Mouse (Mus musculus) forelimb bud, embryonic 11.5 days (tissue): ENCODE results near the gene Slc9b1.
A peak's percentile ranks its signal among the peaks of the same experiment; 100 is the strongest.

Experiments used
- DNase-seq: peaks from one replicate; pipeline ENCODE4 v3.0.0-alpha.2; 2012; ENCODE audit warnings: low read depth, low spot score

Gene Slc9b1

DNA sequence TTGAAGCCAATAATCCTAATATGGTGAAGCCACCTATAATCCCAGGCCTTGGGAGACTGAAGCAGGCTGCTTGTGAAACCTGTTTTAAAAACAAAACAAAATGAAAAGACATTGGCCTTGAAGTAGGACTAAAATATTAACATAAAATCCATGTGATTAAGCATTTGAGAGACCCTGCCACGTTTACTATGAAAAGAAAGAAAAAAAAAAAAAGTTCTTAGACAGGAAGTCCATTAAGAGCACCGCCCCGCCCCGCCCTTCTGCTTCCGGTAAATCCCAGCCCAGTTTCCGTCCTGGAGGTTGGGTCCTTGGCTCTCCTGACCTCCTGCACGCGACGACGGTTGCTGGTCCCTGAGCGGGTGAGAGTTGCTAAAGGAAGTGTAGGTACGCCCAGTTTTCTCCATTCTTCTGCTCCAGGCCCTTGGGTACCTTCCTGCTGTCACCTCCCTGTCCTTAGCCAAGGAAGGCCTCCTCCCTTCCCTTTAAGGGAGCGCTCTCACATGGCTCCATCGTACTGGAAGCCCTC lies at the start of gene Slc9b1:
TSS of gene Slc9b1 (plus strand) at position 291 of the 526 bp plus-strand sequence.
- no peak for DNase-seq

DNA sequence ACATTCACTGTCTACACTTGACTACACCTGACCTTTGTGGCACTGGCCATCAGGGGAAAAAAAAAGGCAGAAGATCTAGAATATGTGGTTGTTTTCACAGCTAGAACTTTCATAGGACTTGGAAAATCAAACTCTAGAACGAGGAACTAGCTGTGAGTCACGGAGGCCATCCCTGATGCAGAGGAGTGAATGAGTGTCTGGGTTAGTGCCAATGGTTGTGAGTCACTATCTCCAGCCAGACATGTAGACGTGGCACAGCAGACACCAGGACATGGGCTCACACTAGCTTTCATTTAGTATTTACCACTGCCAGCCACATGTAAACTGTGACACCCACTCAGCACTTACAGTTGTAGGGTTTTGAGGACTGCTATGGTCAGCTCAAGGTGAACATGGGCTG lies 49.3 kb upstream of the Slc9b1 start:
- no peak for DNase-seq

DNA sequence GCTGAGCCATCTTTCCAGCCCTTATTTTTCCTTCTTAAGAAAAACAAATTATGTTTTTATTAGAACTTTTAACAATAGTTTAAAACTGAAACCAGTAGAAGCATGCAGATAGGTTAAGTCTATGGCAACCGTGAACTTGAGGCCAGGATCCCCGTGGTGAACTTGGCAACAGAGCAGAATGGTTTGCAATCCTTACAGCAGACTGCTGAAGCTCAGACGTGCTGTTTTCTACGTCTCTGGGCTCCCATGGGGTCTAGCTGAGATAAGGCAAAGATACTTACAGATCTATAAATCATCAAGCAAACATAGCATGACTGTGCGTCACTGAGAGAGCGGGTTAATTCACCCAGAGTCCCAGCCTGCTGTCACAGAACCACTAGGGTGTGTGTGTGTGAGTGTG lies 47.7 kb upstream of the Slc9b1 start:
- no peak for DNase-seq

DNA sequence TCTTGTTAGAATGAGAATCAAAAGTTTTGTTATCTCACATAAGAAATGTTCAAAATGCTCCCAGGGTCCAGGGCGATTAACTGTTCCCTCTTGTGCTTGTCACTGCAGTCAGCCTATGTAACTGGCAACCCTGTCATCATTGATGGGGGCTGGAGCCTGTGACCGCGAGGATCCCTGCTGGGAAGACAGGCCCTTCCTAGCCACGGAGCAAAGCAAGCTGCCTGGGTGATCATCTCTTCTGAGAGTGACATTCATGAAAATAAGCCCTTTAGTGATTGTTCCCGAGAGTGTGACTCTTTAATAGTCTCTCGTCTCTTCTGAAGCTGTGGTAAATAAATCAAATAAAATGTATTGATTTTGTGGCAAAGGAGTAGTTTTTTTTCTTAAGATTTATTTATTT lies 43.8 kb upstream of the Slc9b1 start:
- DNase-seq = no peak

DNA sequence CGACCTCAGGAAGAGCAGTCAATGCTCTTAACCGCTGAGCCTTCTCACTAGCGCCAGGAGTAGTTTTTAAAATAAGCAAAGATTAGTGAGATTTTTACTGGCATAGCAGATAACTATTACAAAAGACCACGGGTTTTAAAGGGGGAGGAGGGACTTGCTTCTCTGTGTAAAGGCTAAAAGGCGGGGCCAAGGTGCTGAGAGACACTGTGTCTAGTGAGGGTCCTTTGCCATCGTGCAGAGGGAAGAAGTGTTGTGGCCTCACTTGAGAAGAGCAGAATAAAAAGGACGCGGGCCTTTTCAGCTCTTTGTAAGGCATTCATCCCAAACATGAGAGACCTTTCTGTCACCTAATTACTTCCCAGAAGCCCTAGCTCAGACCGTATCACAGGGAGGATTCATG lies 43.3 kb upstream of the Slc9b1 start:
- DNase-seq = no peak

DNA sequence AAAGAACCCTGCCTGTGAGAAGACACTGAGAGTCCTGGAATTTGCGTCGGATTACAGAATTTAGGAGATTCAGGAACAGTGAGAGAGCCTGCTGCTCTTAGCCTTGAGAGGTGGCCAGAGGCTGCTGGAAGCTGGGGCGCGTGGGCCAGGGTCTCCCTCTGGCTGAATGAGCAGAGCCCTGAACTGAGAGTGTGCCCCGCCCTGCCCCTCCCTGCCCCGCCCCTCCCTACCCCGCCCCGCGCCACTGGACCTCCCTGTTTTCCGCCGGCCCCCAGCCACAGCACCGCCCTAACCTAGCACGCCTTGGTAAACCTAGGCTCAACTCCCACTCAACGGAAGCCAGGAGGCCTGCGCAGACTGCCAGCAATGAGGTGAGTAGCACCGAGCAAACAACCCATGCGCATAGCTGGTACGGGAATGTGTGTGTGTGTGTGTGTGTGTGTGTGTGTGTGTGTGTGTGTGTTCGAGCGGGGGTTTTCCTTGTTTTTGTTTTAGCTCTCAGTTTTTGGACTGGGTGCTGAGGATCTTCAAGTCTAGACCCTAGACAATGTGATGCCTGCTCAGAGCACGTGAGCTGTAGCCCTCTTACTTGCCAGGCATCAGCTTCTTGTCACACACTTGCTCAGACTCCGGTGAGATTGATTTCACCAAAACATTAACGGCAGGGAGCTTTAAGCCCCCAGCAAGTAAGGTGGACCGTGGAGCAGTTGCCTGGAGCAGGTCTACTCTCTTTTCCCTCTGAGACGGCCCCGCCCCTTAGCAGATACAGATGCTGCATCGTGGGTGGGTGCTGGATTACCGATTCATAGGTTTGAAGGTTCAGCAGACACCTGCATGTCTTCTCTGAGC lies 40.2 kb upstream of the Slc9b1 start, which contains the start of gene Slc9b2:
TSS of gene Slc9b2 (plus strand) at position 290 of the 849 bp plus-strand sequence.
- DNase-seq = peak; percentile 28

DNA sequence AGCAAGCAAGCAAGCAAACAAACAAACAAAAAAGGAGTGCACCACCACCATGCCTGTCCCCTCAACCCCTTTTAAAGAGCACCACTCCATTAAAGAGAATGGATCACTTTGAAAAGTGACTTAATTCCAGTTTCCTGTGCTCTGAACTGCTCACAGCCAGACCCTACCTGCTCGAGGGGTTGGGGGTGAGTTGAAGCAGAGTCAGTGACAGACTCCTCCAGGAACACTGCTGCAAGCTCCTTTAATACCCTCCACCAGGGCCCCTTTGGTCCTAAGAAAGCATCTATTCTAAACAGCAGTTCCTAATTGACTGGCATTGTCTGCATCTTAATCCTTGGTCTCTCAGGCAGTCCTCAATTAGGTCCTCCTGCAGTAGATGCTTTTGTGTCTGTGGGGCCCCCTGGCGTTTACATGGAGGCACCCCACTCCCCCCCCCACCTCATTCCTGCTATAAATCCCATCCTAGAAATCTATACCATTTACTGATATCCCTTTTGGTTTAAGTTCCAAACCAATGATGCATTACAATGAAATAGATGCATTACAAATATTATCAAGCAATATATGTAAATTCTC lies 34.8 kb upstream of the Slc9b1 start:
- DNase-seq = no peak

DNA sequence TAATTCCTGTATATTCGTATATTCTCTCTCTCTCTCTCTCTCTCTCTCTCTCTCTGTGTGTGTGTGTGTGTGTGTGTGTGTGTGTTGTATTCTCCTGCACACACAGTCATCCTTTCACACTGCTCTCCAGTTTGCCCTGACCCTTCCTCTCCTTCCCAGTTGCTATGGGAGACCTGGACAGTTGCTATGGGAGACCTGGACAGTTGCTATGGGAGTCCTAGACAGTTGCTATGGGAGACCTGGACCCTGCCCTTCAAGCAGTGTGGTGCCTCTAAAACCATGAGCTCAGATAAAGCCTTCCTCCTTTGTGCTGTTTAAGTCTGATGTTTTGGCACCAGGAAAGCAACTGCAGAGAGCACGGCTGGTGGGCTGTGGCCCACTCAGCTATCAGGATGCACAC lies 34.1 kb upstream of the Slc9b1 start:
- no peak for DNase-seq

DNA sequence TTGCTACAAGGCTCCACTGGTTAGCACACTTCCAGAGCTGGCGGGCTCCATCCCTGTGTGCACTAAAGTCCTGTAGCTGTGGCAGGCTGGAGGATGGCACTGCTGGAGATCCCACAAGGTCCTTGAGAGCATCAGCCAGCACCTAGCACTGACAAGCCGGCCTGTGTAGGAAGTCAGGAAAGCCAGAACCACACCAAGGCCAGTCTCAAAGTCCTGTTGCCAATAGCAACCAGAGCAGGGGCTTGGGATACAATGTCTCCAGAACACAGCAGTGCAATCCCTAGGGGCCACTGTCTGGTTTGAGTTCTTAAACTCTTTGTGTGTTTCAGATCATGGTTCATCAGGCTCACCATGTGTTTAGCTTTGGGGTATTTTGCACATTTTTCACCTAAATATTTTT lies 33.0 kb upstream of the Slc9b1 start:
- DNase-seq = peak; percentile 30

DNA sequence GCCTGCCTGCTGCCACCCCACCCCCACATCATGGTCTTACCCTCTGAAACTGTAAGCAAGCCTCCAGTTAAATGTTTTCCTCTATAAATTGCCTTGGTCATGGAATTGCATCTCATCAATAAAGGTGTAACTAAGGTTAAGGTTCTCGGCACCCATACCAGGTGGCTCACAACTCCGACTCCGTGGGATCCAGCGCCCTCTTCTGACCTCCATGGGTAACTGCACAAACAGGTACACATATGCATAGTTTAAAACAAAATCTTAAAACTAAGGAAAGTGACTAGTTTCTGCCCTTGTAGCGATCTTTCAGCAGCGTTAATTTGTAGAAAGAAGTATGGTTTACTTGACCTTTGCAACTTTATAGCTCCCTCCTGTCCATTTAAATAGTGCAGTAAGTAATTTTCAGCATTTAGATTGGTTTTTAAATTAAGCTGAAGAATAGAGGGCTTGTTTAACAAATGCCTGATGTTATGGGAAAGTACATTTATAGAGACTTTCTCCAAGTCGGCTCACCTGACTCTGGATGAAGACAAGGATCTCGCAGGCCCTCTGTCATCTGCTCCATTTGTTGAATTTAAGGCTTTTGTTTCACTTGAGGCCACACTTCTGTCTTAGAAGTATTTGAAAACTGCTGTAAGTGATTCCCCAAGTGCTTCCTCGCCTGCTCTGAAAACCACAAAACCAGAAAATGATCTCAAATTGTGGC lies 32.0 kb upstream of the Slc9b1 start:
- no peak for DNase-seq

DNA sequence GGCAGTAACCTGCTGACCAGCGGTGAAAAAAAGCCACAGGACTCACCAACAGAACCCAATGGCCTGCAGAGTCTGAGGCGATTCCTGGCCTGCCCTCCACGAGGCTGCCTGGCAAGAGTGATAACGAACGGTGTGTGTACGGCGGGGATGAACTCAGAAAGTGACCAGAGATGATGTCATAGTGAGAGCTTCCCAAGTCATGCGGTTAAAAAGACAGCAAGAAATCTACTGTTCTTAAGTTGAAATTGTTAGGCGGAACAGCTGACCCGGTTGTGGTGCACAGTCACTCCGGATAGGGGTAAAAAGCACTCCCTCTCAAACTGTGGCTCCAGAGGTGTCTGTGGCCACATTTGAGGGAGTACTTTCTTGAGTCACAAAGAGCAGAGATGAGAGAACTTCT lies 29.5 kb upstream of the Slc9b1 start:
- DNase-seq = no peak

DNA sequence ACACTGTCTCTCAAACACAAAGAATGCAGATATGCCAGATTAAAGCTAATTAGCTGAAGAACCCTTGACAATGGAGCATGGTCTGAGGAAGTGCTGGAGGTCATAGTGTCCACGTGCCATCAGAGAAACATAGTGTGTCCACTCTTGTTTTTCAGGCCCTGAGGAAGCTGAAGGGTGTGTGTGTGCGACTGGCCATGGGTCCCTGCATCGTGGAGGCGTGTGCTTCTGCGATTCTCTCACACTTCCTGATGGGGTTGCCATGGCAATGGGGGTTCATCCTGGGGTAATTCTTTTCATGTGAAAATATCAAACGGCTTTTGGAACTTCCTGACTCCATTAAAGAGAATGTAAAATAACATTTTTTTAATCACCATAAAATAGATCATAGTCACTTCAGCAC lies 23.5 kb upstream of the Slc9b1 start:
- DNase-seq = no peak

DNA sequence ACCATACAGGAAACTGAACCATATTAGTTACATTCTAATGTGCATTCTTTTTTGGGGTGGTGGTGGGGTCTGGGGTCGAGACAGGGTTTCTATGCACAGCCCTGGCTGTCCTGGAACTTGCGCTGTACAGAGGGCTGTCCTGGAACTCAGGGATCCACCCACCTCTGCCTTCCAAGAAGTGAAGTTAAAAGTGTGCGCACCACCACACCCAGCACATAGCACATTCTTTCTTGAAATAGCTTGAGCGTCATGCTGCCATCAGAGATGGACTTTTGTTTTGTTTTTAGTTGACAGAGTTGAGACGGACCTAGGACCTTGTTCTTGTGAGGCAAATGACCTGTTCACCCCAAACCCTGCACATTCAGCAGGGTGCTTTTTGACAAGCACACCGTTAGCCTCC lies 20.7 kb upstream of the Slc9b1 start:
- DNase-seq = no peak

DNA sequence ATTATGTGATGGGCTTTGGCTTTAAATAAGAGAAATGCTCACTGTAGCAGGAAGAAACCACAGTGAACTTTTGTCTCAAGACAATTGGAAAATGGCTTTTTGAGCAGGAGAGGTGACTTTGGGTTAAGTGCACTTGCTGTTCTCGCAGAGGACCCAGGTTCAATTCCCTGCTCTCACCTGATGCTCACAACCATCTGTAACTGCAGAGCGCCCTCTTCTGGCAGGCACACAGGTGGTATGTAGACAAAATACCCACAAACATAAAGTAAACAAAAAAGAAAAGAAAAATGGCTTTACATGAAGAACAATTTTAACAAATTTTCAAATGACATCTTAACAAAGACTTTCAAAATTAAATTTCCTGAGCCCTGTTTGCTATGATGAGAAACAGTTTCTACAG lies 20.2 kb upstream of the Slc9b1 start:
- no peak for DNase-seq

DNA sequence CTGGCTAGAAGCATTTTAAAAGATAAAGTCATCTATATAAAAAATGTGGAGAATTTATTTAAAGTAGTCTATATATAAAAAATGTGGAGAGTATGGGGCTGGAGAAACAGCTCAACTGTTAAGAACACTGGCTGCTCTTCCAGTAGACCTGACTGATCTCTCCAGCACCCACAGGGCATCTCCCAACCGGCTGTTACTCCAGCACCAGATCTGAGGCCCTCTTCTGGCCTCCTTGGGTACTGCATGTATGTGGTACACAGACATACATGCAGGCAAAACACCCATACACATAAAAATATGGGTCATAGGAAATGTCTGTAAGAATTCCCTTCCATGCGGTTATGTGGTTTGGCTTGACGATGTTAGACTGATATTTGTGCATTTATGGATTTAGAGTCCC lies 19.3 kb upstream of the Slc9b1 start:
- peak; percentile 31 for DNase-seq

DNA sequence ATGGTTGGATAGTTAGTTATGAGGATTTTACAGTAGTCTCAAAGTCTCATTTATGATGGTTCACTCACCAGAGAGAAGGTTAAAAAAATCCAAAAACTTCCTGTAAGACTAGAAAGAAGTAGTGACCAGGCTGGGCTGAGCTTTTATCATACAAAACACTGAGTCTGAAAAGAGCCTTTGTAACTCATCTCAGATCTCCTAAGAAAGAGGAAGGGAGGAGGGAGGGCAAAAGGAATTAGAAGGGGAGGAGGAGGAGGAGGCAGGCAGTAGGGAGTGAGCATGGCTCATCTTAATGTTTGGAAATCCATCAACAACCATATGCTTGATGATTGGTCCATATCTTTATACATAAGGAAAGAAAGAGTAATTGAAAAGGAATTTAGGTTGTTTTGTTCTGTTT lies 15.1 kb upstream of the Slc9b1 start:
- no peak for DNase-seq

DNA sequence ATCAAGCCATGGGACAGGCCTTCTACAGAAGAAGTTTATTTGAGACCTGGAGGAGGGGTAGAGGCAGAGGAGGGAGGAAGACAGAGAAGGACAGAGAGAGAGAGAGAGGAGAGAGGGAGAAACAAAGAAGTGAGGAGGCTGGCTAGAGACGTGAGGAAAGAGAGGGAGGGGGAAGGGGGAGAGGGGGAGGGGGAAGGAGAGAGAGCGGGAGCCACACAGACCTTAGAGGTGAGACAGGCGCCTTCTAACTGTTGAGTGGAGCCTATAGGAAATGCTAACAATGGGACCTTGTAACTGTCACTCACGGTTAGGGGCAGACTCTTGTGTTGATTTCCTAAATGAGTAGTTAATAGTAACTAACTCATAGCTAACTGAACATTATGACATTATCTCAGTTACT lies 14.1 kb upstream of the Slc9b1 start:
- DNase-seq = no peak

DNA sequence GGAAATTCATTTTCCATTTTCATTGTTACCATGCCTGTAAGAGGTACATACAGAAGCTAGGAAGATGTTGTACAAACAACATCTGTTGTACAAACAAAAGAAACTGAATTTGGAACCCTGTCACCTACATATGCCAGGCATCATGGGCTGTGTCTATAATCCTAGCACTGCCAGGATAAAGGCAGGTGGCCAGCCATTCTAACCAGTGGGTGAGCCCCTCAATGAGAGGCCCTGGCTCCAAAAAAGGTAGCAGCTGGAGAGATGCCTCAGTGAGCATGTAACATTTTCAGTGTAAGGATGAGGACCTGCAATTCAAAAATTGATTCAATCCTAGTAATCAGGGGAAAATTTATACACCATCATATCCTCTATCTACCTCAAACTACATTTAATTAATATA lies 1.2 kb downstream of the Slc9b1 start:
- no peak for DNase-seq

DNA sequence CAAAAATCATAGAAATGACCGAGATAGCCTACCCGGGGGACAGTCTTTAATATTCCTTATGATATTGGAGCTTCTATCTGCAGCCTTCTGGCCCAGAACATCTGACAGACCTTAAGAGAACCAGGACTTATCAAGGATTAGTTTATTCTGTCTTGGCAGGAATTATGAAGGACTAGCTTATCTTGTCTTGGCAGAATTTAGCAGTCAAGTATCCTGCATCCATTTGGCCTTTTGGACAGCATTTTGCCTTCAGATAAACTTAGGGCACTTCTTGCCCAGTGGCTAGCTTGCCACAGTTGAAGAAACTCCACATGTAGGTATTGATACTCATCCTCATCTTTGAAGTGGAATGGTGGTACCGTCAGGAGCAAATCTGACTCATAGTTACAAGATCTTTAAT lies 4.0 kb downstream of the Slc9b1 start:
- no peak for DNase-seq

DNA sequence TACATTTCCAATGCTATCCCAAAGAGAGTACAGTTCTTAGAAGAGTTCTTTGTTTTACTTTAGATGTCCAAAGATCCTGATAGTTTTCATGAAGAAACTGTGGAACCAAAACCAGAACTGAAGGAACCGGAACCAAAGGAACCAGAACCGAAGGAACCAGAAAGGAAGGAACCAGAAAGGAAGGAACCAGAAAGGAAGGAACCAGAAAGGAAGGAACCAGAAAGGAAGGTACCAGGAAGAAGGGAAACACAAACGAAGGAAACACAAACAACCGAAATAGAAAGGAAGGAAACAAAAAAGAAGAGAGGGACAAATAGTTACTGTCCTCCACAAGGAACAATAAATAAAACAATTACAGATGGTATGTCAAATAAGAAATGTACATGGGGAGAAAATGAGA lies 9.6 kb downstream of the Slc9b1 start:
- no peak for DNase-seq

DNA sequence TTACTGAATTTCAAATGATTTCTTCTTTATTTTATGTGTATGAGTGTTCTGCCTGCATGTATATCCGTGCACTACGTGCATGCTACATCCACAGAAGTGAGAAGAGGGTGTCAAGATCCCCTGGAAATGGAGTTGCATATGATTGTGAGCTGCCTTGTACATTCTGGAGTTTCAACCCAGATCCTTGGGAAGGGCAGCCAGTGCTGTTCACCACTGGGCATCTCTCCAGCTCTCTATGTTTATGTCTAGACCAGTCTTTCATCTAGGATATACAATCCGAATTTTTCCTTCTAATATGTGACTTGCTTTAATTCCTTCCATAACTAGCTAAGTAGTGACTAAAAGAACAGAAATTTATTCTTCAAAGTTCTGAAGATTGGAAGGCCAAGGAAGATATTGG lies 28.0 kb downstream of the Slc9b1 start:
- DNase-seq = no peak

DNA sequence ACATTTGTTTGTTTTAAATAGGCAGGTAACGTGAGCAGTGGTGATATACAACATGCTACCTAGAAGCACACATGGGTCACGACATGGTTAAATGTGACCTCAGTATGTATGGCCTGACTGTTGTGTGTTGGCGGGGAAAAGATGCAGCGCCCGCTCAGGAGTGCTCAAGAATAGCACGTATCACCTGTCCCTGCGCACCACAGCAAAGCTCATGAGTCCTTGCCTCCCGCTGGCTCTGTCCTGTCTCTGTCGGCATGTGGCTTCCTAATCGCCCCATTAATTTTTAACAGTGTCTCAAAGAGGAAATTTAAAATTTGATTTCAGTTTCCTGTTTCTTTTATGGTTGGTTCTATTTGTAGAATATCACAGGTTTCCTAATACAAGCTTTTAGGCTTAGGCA lies 29.6 kb downstream of the Slc9b1 start:
- DNase-seq = no peak

DNA sequence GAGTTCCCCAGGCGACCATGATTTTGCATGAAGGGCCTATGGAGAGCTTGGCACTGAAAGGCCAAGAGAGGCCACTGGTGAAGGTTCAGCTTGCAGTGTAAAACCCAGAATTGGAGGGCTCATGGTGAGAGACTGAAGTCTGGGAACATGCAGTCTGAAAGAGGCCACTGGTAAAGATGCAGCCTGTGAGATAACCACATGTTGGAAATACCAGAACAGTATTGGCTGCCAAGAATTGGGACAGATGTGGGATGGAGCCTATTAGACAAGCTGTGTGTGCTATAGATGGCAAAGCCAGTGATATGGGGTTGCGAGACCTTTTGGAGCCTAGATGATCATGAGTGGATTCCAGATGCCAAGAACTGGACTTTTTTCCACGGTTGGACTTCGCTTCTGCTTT lies 32.0 kb downstream of the Slc9b1 start:
- no peak for DNase-seq
